8 mouse cellular contexts compared by ENCODE assay signal in genomic region chr9:21791861-21792260, GRCm38 (mm10). TPM values are rescaled to one million over a fixed set of nuclear protein-coding genes. Genes with fewer than 3 reads are reported as not detected.
DNase-seq lines count a peak whose midpoint lies in the region.

No protein-coding gene starts in this region.

- intact Hi-C loops in heart, postnatal 10 days (cut with DNase I), result no loop called here

- peak; percentile 53 to 56 for DNase-seq in cerebellum, postnatal 10 days
- DNase-seq in cerebellum, postnatal 4 days (ENCODE audit: low spot score in 2 of 2), result no peak
- peak; percentile 79 to 86 for DNase-seq in adrenal gland, postnatal 36 days
- peak; percentile 78 to 79 for DNase-seq in heart, postnatal 10 days
- DNase-seq in lung, postnatal 10 days, result peak; percentile 91
- no peak for DNase-seq in frontal cortex, postnatal 25 days (ENCODE audit: low spot score in 2 of 2)
- no peak for DNase-seq in thymus, postnatal 4 days
- DNase-seq in layer of hippocampus, postnatal 25 days (ENCODE audit: extremely low spot score in 1 of 2, low spot score in 1 of 2), result no peak

RNA-seq across cellular contexts. Expression of gene Kank2, which starts 6.7 kb away (rescaled TPM):
- total RNA-seq in adrenal gland, postnatal 36 days (2021), result 10 to 100 TPM; 31.2 to 38.3 TPM
- total RNA-seq in heart, postnatal 10 days (2021), result 10 to 100 TPM; 49.5 to 51.9 TPM
- 1 to 10 TPM; 6.3 to 7.4 TPM for total RNA-seq in layer of hippocampus, postnatal 25 days (2021)

RNA-seq across cellular contexts. Expression of gene Spc24, which starts 31.8 kb away (rescaled TPM):
- 1 to 10 TPM; 2.3 to 3.9 TPM for total RNA-seq in adrenal gland, postnatal 36 days (2021)
- total RNA-seq in heart, postnatal 10 days (2021), result 10 to 100 TPM; 11.9 to 14.5 TPM
- 1 to 10 TPM; 1.1 to 2.5 TPM for total RNA-seq in layer of hippocampus, postnatal 25 days (2021)

RNA-seq across cellular contexts. Expression of gene Angptl8, which starts 43.4 kb away (rescaled TPM):
- total RNA-seq in adrenal gland, postnatal 36 days (2021), result 1 to 10 TPM; 7.5 to 8.7 TPM
- under 1 TPM in 1 of 2 experiments, not detected in 1; 0.31 TPM for total RNA-seq in heart, postnatal 10 days (2021)
- not detected for total RNA-seq in layer of hippocampus, postnatal 25 days (2021)

Comparison
In these comparisons a context has a peak if more than half of its experiments do, and no peak if none do; other contexts are left out.
1. DNase-seq: peak in cerebellum, postnatal 10 days (2 of 2), adrenal gland, postnatal 36 days (2 of 2), heart, postnatal 10 days (2 of 2) and lung, postnatal 10 days (single experiment); none in cerebellum, postnatal 4 days (0 of 2), frontal cortex, postnatal 25 days (0 of 2), thymus, postnatal 4 days (single experiment) and layer of hippocampus, postnatal 25 days (0 of 2).
2. RNA of gene Angptl8, which starts 43.4 kb away (total RNA-seq): 7.5 to 8.7 TPM in adrenal gland, postnatal 36 days; 0.31 TPM in heart, postnatal 10 days and not detected in layer of hippocampus, postnatal 25 days; every median in the first group is over 4 times any median in the second.